In the genomic region with DNA sequence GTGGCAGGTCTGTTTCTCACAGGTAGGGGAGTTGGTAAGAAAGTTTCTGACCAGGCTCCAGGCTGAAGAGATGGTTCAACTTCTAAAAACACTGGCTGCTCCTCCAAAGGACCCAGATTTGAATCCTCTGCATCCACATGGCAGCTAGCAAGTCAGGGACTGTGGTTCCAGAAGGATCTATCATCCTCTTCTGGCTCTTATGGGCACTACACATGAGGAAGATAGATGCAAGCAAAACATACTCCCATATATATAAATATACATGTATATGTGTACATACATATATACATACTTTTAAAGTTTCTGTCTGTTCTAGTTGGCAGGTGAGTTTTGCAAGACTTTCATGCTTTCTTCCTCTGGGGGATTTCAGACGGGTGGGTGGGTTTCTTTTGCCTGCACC, we compare ENCODE assay signal across 39 mouse cellular contexts. TPM values are rescaled to one million over a fixed set of nuclear protein-coding genes. Genes with fewer than 3 reads are reported as not detected.
"Had no signal": no experiment of that assay in that cellular context is flagged by ENCODE, and none has a peak within 500 bp of the region (broad histone marks: within the 10 kb centered on the region; RNA-seq: fewer than 3 reads in every experiment).

No protein-coding gene starts in this region.

- H3K9ac ChIP-seq: heart, embryonic 12.5 days; hindbrain, embryonic 12.5 days; hindbrain, embryonic 14.5 days; intestine, embryonic 15.5 days; limb, embryonic 13.5 days; limb, embryonic 15.5 days; liver, embryonic 12.5 days; liver, embryonic 14.5 days had no signal

- H3K27ac ChIP-seq: hindbrain, embryonic 10.5 days; hindbrain, embryonic 12.5 days; hindbrain, embryonic 14.5 days; intestine, embryonic 15.5 days; limb, embryonic 13.5 days; limb, embryonic 15.5 days; liver, embryonic 12.5 days; liver, embryonic 14.5 days had no signal

- H3K36me3 ChIP-seq: heart, embryonic 12.5 days; hindbrain, embryonic 10.5 days; hindbrain, embryonic 12.5 days; intestine, embryonic 15.5 days; limb, embryonic 13.5 days; limb, embryonic 15.5 days; liver, embryonic 12.5 days had no signal

- H3K27me3 ChIP-seq: heart, embryonic 12.5 days; hindbrain, embryonic 12.5 days; intestine, embryonic 15.5 days; limb, embryonic 13.5 days; limb, embryonic 15.5 days; liver, embryonic 12.5 days had no signal

- DNase-seq: gastrocnemius, postnatal 25 days; heart, postnatal 4 days; kidney, adult 18-20 months; kidney, adult 8-10 months; kidney, postnatal 10 days; kidney, postnatal 25 days; layer of hippocampus, postnatal 36 days; left cerebral cortex, postnatal 4 days; lung, adult 18-20 months had no signal

- H3K4me1 ChIP-seq: hindbrain, embryonic 10.5 days; hindbrain, embryonic 12.5 days; intestine, embryonic 15.5 days; limb, embryonic 13.5 days; limb, embryonic 15.5 days; liver, embryonic 12.5 days had no signal

- H3K4me3 ChIP-seq: heart, embryonic 12.5 days; hindbrain, embryonic 10.5 days; hindbrain, embryonic 12.5 days; intestine, embryonic 15.5 days; limb, embryonic 13.5 days; limb, embryonic 15.5 days; liver, embryonic 12.5 days had no signal

RNA-seq across cellular contexts. Expression of gene Rnase2a, which starts 12.8 kb away (rescaled TPM):
- total RNA-seq: gastrocnemius, postnatal 4 days; granulocyte monocyte progenitor cell, adult 5-6 weeks; heart, postnatal 10 days; heart, postnatal 25 days; heart, postnatal 4 days; layer of hippocampus, adult 18-20 months; layer of hippocampus, postnatal 14 days; layer of hippocampus, postnatal 36 days; left cerebral cortex, adult 8-10 months; left cerebral cortex, postnatal 10 days; left cerebral cortex, postnatal 25 days; left cerebral cortex, postnatal 4 days; liver, adult 2 months had no signal
- polyA plus RNA-seq: frontal cortex, adult 2 months; heart, embryonic 12.5 days; heart, embryonic 14.5 days; heart, embryonic 16.5 days; hindbrain, embryonic 10.5 days; hindbrain, embryonic 12.5 days; hindbrain, embryonic 14.5 days; hindbrain, embryonic 16.5 days; inflammation-experienced regulatory T-cells, adult 6 months; intestine, embryonic 15.5 days; intestine, postnatal 0 days; kidney, embryonic 14.5 days; kidney, embryonic 16.5 days; large intestine, adult 2 months; limb, embryonic 11.5 days; limb, embryonic 13.5 days; limb, embryonic 15.5 days; liver, adult 2 months; liver, embryonic 12.5 days; liver, embryonic 14.5 days; liver, embryonic 16.5 days had no signal
